Mouse (Mus musculus): ENCODE measurements around the gene Olfr430. TPM values are rescaled to one million over a fixed set of nuclear protein-coding genes. Genes with fewer than 3 reads are reported as not detected.

Gene Olfr430
- polyA plus RNA-seq, 1 experiment from 2014 or later: not detected

DNA sequence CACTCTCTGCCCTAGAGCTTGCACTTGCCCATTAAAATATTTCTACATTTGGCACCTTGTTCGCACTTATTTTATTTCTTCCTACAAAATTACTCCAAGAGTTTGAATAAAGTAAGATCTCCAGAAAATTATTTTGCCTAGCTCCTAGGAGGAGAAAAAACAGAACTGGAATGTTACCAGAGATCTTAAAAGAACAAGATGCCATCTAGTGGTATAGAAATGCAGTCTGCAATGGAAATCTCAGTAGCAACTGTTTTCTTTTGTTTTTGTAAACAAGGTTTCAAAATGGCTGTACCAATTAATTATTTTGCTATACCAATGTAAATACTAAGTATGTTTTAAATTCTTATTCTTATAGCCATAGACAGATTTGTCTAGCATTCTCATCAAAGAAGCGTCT, 37.3 kb downstream of the Olfr430 start:
- Histone ChIP-seq H3K27ac (replicated peaks; ENCODE audit: low read depth, low read length) (no peak overlapping the region), H3K4me1 (ENCODE audit: control insufficient read depth, insufficient read depth, low read length) (no peaks in the 10 kb centered on the region), H3K9ac (replicated peaks; ENCODE audit: low read length) (no peak overlapping the region), H3K36me3 (ENCODE audit: control insufficient read depth, insufficient read depth, low read length) (no peaks in the 10 kb centered on the region), H3K27me3 (ENCODE audit: control insufficient read depth, insufficient read depth, low read length) (no peaks in the 10 kb centered on the region), H3K9me3 (ENCODE audit: control insufficient read depth, low read length) (no peaks in the 10 kb centered on the region), H3K4me3 (replicated peaks; ENCODE audit: low read depth, low read length) (no peak overlapping the region), H3K4me2 (ENCODE audit: low read length) (no peak overlapping the region)
- DNase-seq (peak; percentile 61), ATAC-seq (ENCODE audit: low FRiP score, low TSS enrichment) (no peak)
- WGBS: 63% methylated on average over 2 of the region's 2 CpGs

DNA sequence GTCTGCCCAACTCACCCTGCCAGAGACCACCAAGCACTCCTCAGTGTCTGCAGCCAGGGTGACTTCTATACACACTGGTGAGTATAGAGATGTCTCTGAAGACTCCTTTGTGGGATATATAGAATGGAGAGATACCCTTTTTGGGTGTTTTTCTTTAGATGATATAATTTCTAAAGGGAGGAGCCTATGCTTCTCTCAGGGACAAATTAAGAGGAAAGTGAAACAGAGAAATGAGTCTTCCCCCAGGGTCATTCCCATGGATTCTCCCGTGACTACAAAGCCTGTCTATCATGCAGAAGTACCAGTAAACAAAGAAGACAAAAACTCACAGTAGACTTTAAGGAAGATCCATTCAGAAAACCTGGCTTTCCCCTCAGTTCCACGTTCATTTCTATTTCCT, 54.7 kb downstream of the Olfr430 start, which contains the start of gene Olfr231:
Gene Olfr231, minus strand, starts transcription at position 101 of the 400 bp plus-strand sequence.
- DNase-seq: no peak
- Histone ChIP-seq H3K27ac (replicated peaks; ENCODE audit: low read depth, low read length) (no peak within 1 kb of the TSS), H3K27me3 (ENCODE audit: control insufficient read depth, insufficient read depth, low read length) (no peaks in the 10 kb centered on the region), H3K9ac (replicated peaks; ENCODE audit: low read length) (no peak within 1 kb of the TSS), H3K4me1 (ENCODE audit: control insufficient read depth, insufficient read depth, low read length) (no peaks in the 10 kb centered on the region), H3K4me3 (replicated peaks; ENCODE audit: low read depth, low read length) (no peak within 1 kb of the TSS), H3K36me3 (ENCODE audit: control insufficient read depth, insufficient read depth, low read length) (no peaks in the 10 kb centered on the region), H3K9me3 (ENCODE audit: control insufficient read depth, low read length) (no peaks in the 10 kb centered on the region), H3K4me2 (ENCODE audit: low read length) (no peak within 1 kb of the TSS)
- WGBS: 46% methylated on average over 2 of the region's 2 CpGs
- no peak for ATAC-seq (ENCODE audit: low FRiP score, low TSS enrichment)

Other genes with a start within 250 kb of the Olfr430 start
- 2.8 TPM in 1 of 2 replicates, not detected in the other for gene Ifi211, start 153.6 kb upstream of the Olfr430 start, polyA plus RNA-seq (2014; fragmentation: Nextera tagmentation; extraction: Ambion mirVana)
- gene Mndal, start 124.1 kb upstream of the Olfr430 start, polyA plus RNA-seq (2014; fragmentation: Nextera tagmentation; extraction: Ambion mirVana): 0.50 and 1.5 TPM in 2 replicates
- 2.3 TPM in 1 of 2 replicates, not detected in the other for gene Ifi203, start 123.9 kb upstream of the Olfr430 start, polyA plus RNA-seq (2014; fragmentation: Nextera tagmentation; extraction: Ambion mirVana)
- not detected in 2 replicates for gene Ifi202b, start 83.9 kb upstream of the Olfr430 start, polyA plus RNA-seq (2014; fragmentation: Nextera tagmentation; extraction: Ambion mirVana)
- gene Ifi205, start 34.8 kb upstream of the Olfr430 start, polyA plus RNA-seq (2014; fragmentation: Nextera tagmentation; extraction: Ambion mirVana): 1.3 TPM in 1 of 2 replicates, not detected in the other
- not detected in 2 replicates for gene Olfr433, start 25.9 kb upstream of the Olfr430 start, polyA plus RNA-seq (2014; fragmentation: Nextera tagmentation; extraction: Ambion mirVana)
- gene Olfr432, start 17.4 kb upstream of the Olfr430 start, polyA plus RNA-seq (2014; fragmentation: Nextera tagmentation; extraction: Ambion mirVana): not detected in 2 replicates
- not detected in 2 replicates for gene Olfr429, start 17.7 kb downstream of the Olfr430 start, polyA plus RNA-seq (2014; fragmentation: Nextera tagmentation; extraction: Ambion mirVana)
- not detected in 2 replicates for gene Olfr427, start 30.3 kb downstream of the Olfr430 start, polyA plus RNA-seq (2014; fragmentation: Nextera tagmentation; extraction: Ambion mirVana)
- not detected in 2 replicates for gene Olfr231, start 54.6 kb downstream of the Olfr430 start, polyA plus RNA-seq (2014; fragmentation: Nextera tagmentation; extraction: Ambion mirVana)
- gene Olfr424, start 64.9 kb downstream of the Olfr430 start, polyA plus RNA-seq (2014; fragmentation: Nextera tagmentation; extraction: Ambion mirVana): not detected in 2 replicates
- gene Olfr420, start 89.0 kb downstream of the Olfr430 start, polyA plus RNA-seq (2014; fragmentation: Nextera tagmentation; extraction: Ambion mirVana): not detected in 2 replicates
- gene Spta1, start 106.2 kb downstream of the Olfr430 start, polyA plus RNA-seq (2014; fragmentation: Nextera tagmentation; extraction: Ambion mirVana): 0.04 and 0.16 TPM in 2 replicates
- not detected in 2 replicates for gene Olfr419, start 185.5 kb downstream of the Olfr430 start, polyA plus RNA-seq (2014; fragmentation: Nextera tagmentation; extraction: Ambion mirVana)

Measured in midbrain, embryonic 14.5 days (tissue).